Mouse (Mus musculus) urinary bladder, postnatal 14 days (tissue): ENCODE results near the gene Acaa1a.
"Not testable (repeated sequence)": the region's sequence is repeated elsewhere in the genome, so short reads cannot be mapped to it uniquely, and the experiment has no call there.

Experiments
- DNase-seq: peaks from one replicate; pipeline ENCODE4 v3.0.0; 2021; ENCODE audit warnings: low spot score

Gene Acaa1a

GRCm38 (mm10) chr9:119340212-119340580, 720 bp downstream of the Acaa1a start:
- no peak for DNase-seq

- DNase-seq, result peak; percentile 98
Measured at GRCm38 (mm10) chr9:119340909-119341816, 1.7 kb downstream of the Acaa1a start, which contains the start of gene Myd88. Gene Myd88 (minus strand): TSS chr9:119341411.

DNA sequence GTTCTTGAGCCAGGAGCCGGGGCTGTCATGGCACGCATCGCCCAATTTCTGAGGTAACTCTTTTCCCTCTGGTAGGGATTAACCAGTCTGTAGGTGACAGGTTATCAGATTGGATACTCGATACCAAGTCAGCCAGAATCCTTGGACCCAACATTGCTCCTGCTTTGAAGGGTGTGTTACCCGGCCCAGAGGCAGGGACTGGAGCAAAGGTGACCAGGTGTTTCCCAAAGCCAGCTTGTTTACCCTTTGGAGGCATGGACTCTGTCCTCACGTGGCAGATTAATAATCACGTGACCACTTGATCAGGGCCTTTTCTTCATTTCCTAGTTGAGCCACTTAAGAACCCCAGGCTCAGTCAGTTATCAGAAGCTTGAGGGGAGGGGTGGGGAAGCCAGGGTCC, 3.3 kb downstream of the Acaa1a start:
- no peak for DNase-seq

GRCm38 (mm10) chr9:119346376-119346775, 6.9 kb downstream of the Acaa1a start:
- no peak for DNase-seq

DNA sequence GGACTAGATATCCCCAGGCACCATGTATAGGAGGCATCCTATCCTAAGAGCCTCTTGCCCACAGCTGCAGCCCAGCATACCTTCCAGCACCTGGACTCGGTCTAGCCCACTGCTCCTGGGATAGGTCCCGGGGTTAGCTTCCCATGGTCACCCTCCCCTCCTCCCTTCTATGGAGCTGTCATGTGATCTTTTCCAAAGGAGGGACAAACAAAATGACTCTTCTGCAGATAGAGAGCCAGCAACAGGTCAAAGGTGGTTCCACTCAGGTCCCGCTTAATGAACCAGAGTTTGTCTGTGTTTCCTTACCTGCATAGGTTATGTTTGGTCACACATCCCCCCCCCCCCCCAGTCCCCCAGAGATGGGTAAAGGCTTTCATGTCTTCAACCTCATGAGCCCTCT, 11.1 kb downstream of the Acaa1a start:
- DNase-seq, result no peak

DNA sequence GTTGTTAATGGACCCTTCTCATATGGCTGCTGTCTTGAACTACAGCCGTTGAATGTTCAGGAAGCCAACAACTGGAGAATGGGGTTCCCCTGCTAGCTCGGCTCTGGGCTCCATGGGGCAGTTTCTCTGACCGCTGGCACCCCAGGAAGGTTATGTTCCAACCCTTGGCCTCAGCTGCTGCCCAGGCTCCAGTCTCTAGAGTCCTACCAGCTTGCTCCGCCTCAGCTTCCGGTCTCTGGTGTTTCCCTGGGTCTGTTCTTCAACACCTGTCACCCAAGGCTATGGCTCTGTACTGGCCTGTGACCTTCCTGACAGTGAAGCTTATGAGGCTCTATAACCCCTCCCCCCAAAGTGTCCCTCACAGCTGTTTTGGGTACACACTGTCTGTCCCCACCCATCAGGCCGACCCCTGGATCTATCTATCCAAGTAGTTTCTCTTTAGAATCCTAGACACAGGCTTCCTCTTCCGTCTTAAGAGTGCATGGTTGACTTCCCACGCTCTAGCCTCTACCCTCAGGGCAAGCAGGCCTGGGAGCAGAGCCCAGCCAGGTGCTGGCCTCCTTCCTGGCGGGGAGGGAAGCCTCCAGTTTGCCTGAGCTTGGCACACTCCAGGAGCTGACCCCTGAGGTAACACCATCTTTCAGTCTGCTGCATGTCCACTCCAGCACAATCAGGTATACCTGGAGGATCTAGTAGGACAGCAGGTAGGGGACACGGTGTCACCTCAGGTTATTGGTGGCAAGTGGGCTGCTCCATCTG, 11.7 kb downstream of the Acaa1a start:
- DNase-seq, result peak; percentile 40

GRCm38 (mm10) chr9:119352060-119352459, 12.6 kb downstream of the Acaa1a start:
- peak; percentile 85 for DNase-seq

- DNase-seq, result no peak
Measured at GRCm38 (mm10) chr9:119353926-119354325, 14.4 kb downstream of the Acaa1a start.

DNA sequence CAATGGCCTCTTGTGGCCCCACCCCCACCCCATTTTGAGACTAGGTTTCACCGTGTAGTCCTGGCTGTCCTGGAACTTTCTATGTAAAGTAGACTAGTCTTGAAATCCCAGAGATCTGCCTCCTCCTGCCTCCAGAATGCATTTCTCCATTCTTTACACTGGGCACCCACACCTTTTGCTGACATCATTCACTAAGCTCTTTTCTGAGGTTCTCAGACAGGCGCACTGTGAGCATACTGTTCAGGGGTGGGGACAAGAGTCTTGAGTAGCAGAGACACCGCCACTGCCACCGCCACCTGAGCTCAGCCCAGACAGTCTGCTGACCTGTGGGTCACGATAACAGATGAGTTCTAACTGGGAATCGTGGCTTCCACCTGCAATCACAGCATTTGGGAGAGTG, 16.5 kb downstream of the Acaa1a start:
- no peak for DNase-seq

DNA sequence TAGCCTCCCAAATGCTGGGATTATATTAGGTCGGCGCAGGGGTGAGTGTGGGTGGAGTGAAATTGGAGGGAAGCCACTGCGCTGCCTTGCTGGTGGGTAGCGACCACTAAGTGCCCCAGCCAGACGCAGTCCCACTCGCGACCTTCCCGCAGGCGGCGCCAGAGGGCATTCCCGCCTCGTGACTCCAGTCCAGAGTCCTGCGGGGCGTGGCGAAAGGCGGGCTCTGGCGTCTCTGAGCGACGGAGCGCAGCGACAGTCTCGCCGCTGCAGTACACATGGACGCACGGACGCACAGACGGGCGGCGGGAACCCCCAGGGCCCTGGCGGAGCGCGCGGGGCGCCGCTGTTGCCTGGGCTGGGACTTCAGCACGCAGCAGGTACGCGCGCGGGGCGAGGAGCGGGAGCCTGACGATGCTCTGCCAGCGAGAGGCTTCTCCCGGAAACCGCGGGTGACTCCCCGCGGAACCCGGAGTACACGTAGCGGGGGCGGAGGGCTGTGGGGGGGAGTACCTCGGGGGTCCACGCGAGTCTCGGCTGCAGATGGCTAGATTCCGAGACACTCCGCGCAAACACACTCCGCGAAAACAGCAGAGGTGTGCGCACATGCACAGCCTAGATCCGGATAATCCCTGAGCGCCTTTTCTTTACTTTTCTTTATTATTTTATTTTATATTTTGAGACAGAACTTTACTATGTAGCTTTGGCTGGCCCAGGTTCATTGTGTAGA, 18.0 kb downstream of the Acaa1a start, which contains the start of gene Xylb:
Gene Xylb, plus strand, starts transcription at position 51 of the 727 bp plus-strand sequence.
- peak; percentile 93 for DNase-seq

- no peak for DNase-seq
Measured at GRCm38 (mm10) chr9:119358058-119358429, 18.6 kb downstream of the Acaa1a start.

DNA sequence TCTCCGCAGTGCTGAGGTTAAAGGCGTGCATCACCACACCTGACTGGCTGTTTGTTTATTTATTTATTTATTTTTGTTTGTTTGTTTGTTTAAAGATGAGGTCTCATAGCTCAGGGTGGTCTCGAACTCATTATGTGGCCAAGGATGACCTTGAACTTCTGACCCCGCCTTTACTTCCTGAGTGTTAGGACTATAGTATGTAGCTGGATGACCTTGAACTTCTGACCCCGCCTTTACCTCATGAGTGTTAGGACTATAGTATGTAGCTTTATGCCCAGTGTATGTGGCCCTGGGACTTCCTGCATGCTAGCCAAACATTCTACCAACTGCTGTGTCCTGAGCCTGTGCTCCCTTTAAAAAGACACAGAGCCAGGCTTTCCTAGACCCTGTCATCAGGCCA, 21.9 kb downstream of the Acaa1a start:
- DNase-seq, result no peak

DNA sequence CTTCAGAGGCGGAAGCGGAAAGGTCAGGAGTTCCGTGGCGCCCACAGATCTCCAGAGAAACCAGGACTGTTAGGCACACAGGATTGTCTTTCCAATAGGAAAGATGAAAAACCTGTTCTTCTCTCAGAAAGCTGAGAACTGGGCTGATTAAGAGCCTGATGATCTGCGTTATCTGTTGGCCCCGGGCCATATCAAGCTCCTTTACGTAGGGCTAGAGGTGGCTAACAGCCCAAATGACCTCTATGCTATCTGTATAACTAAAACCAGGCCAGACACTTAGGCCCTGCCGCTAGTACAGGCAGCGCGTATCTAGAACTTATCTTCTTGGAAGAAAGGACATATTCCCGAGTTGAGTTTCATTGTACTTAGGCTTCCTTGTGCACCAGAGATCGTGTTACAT, 23.8 kb downstream of the Acaa1a start:
- no peak for DNase-seq

- DNase-seq, result no peak
Measured at GRCm38 (mm10) chr9:119365284-119365683, 25.8 kb downstream of the Acaa1a start, which contains the start of gene Slc22a14. Gene Slc22a14 (minus strand): TSS chr9:119365553.

DNA sequence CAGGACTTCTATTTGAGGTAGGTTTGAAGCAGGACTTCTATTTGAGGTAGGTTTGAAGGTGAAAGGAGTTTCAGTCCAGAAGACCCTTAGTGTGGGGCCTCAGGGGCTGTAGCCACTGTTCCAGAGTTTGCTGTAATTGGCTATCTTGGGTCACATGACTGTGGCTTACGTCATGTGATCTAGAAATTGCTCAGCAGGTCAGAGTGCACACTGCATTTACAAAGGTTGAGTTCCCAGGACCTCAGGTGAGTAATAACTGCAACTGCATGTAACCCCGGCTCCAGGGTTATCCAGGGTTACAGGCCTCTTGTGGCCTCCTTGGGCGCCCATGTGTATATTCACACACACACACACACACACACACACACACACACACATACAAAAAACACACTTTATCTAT, 28.9 kb downstream of the Acaa1a start:
- no peak for DNase-seq

- not testable (repeated sequence) for DNase-seq
Measured at GRCm38 (mm10) chr9:119370770-119371169, 31.3 kb downstream of the Acaa1a start.

- DNase-seq, result no peak
Measured at GRCm38 (mm10) chr9:119371251-119371650, 31.8 kb downstream of the Acaa1a start.

DNA sequence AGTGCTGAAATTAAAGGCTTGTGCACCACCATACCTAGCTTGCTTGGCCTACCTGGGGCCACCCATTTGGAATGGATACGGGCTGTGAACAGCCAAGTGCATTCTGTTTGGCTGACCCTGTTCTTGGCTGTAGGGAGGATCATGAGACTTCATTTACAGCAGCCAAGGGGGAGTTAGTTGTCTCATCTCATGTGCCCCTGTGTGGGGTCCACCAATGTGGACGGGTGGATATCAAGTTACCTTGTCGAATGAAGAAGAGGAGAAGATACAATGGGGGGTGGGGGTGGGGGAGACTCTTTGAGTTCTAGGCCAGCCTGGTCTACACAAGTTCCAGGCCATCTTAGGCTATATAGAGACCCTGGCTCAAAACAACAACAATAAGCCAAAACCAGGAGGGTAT, 35.5 kb downstream of the Acaa1a start:
- no peak for DNase-seq

- no peak for DNase-seq
Measured at GRCm38 (mm10) chr9:119375556-119375955, 36.1 kb downstream of the Acaa1a start.

DNA sequence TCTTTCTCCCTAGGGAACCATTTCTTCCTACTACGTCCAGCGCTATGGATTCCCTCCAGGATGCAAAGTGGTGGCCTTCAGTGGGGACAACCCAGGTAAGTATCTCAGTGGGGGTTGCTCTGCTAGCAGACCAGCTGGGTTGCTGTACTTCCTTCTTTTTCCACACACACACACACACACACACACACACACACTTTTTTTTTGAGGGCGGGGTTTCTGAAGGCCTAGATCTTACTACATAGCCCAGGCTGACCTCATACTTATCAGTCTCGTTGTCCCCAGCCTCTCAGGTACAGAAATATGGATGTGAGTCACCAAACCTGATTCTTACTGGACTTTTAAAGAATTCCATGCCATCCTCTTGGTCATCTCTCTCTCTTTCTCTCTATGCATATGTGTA, 38.8 kb downstream of the Acaa1a start:
- DNase-seq, result no peak

DNA sequence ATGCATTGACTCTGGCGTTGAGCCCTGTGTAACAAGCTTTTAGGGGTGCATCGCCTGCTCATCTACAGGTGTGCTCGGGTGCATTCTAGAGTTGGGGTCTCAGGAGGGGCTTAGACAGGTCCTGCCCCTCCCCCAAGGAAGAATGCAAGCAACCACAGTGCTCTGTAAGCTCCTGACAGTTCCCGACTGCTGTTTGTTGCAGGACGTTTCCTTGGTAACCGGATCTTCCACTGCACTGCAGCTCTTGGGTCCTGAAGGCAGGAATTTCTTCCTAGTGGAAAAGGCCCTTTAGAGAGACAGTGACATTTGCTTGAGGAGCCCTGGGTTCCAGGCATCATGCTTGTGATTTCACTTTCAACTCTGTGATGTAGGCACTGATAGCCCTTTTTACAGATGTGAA, 43.1 kb downstream of the Acaa1a start:
- DNase-seq, result no peak

DNA sequence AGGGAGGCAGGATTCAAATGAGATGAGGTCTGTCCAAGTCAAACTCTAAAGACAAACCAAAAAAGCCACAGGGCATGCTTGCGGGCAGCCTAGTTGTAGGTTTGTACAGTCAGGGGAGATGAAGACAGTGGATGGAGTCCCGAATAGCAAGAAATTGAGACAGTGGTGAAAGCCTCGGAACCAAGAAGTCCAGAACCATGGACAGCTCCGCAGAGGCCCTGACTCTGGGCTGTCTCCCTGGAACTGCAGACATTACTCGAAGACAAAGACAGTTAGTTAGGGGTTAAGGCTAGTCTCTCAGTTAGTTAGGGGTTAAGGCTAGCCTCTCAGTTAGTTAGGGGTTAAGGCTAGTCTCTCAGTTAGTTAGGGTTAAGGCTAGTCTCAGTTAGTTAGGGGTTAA, 49.5 kb downstream of the Acaa1a start:
- peak; percentile 16 for DNase-seq
